ENCODE assay signal across 17 mouse cellular contexts in the genomic region with DNA sequence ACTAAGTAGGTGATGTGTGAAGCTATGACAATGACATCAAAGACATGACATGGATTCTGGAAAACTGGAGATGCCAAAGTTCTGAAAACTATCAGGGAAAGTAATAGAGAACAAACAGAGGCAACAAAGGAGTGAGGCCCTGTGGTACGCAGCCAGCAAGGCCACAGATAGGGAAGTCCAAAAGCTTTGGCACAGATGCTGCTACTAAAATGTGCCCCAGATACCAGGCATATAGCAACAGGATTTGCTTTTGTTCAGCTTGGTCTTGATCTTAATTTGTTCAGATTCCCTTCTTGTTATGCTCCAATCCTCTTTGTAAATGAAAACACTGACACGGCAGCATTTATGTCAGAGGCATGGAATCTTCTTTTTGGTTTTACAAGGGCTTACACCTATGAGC.
"Had no signal": no experiment of that assay in that cellular context is flagged by ENCODE, and none has a peak within 500 bp of the region (broad histone marks: within the 10 kb centered on the region; RNA-seq: fewer than 3 reads in every experiment).

No protein-coding gene starts in this region.

- ATAC-seq: midbrain, embryonic 13.5 days; midbrain, embryonic 15.5 days had no signal

- H3K27me3 ChIP-seq: midbrain, embryonic 13.5 days; midbrain, embryonic 15.5 days; neural tube, embryonic 13.5 days; neural tube, embryonic 15.5 days had no signal

- H3K9ac ChIP-seq: lung, embryonic 14.5 days; midbrain, embryonic 13.5 days; midbrain, embryonic 15.5 days; neural tube, embryonic 13.5 days; neural tube, embryonic 15.5 days had no signal

- H3K27ac ChIP-seq: midbrain, embryonic 10.5 days; midbrain, embryonic 13.5 days; midbrain, embryonic 15.5 days; neural tube, embryonic 13.5 days; neural tube, embryonic 15.5 days had no signal

- H3K4me1 ChIP-seq: midbrain, embryonic 10.5 days; midbrain, embryonic 15.5 days; neural tube, embryonic 13.5 days; neural tube, embryonic 15.5 days had no signal

- H3K4me3 ChIP-seq: midbrain, embryonic 10.5 days; midbrain, embryonic 13.5 days; midbrain, embryonic 15.5 days; myocyte; neural tube, embryonic 13.5 days; neural tube, embryonic 15.5 days had no signal

- H3K36me3 ChIP-seq: midbrain, embryonic 10.5 days; midbrain, embryonic 13.5 days; midbrain, embryonic 15.5 days; neural tube, embryonic 13.5 days; neural tube, embryonic 15.5 days had no signal

- H3K4me2 ChIP-seq: lung, embryonic 14.5 days; midbrain, embryonic 13.5 days; midbrain, embryonic 15.5 days; neural tube, embryonic 13.5 days; neural tube, embryonic 15.5 days had no signal

- H3K9me3 ChIP-seq: midbrain, embryonic 10.5 days; midbrain, embryonic 13.5 days; midbrain, embryonic 15.5 days; neural tube, embryonic 13.5 days; neural tube, embryonic 15.5 days had no signal

- DNase-seq: lung, adult 18-20 months; lung, embryonic 14.5 days; lung, postnatal 10 days; lung, postnatal 4 days; right cerebral cortex, adult 18-20 months; right cerebral cortex, postnatal 25 days; right cerebral cortex, postnatal 4 days; spleen, adult 18-20 months; thymus, adult 18-20 months; thymus, postnatal 14 days; thymus, postnatal 36 days had no signal
